Mouse (Mus musculus) bone marrow, adult 2 months (tissue): ENCODE results near the gene Cmtm7. TPM values are rescaled to one million over a fixed set of nuclear protein-coding genes. Genes with fewer than 3 reads are reported as not detected.

Experiments
- H3K27ac ChIP-seq: fragments of 200-500 bp; 2 replicates; pipeline ENCODE4 v1.5.1; 2012; ENCODE audit warnings: low read depth, mild to moderate bottlenecking, control low read depth, inconsistent platforms, low read length; ENCODE audit not compliant: control insufficient read depth, poor library complexity, insufficient read depth
- H3K4me1 ChIP-seq: fragments of 200-500 bp; 2 replicates; pipeline ENCODE4 v1.6.1; 2011; ENCODE audit warnings: low read length; ENCODE audit not compliant: control insufficient read depth, insufficient read depth
- H3K4me3 ChIP-seq: fragments of 200-500 bp; replicated peaks from 2 replicates; pipeline ENCODE3; 2011; ENCODE audit warnings: mild to moderate bottlenecking, low read depth, low read length, control low read depth; ENCODE audit not compliant: control insufficient read depth
- CTCF ChIP-seq: fragments of 200-500 bp; IDR thresholded peaks from 2 replicates; pipeline ENCODE4 v1.5.1; 2011; ENCODE audit warnings: low read length, control low read depth; ENCODE audit not compliant: control insufficient read depth, insufficient read depth
- POLR2A ChIP-seq: fragments of 200-500 bp; IDR thresholded peaks from 2 replicates; pipeline ENCODE4 v1.6.1; 2011; ENCODE audit warnings: low read depth, mild to moderate bottlenecking, control low read depth, low read length, borderline replicate concordance; ENCODE audit not compliant: control insufficient read depth
- WGBS: fragments of 180-500 bp; shearing (Covaris S2); methylation state at CpG from one replicate; pipeline ENCODE4 v1.1.7; 2018; 5-methylcytosine and 5-hydroxymethylcytosine counted together
- polyA plus RNA-seq: library from polyadenylated mRNA; stranded (reverse); fragments of >200 nt; gene quantifications from 2 replicates; pipeline ENCODE4 v1.2.4, GENCODE M21; 2011; ENCODE audit warnings: low replicate concordance; ENCODE audit not compliant: missing spikeins, insufficient read depth, insufficient read length

The Cmtm7 gene
- polyA plus RNA-seq, result 106 and 300 TPM in 2 replicates

DNA sequence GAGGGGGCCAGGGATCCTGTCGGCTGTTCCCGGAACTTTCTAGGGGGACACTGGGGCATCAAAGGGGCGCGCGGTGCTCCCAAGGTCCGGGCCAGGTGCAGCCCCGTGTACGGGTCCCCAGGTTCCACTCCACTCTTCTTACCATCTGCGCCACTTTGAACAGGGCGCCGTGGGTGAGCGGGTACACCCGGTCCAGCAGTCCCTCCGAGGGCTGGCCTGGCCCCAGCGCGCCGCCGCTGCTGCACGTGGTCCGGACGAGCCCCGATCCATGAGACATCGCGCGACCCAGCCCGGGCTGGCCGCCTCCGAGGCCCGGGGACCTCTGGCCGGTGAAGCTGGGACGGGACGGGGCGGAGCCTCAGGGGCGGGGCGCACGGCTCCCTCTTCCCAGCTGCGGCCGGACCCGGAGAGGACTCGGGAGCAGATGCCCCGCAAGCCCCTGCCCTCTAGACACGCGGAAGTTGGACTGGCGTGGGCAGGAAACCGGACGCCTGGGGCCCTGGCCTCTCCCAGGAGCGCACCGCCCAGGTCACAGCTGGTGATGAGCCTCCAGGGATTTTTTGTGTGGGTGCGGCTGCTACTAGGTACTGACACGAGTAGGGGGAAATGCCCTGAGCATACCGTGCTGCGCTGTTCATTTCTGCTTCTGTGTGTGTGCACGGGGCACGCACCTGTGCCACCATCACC, at the start of gene Cmtm7:
Cmtm7 (minus strand) TSS at position 331 of the 687 bp plus-strand sequence.
- Histone ChIP-seq H3K4me3 (peak within 1 kb of the TSS; percentile 77), H3K4me1 (peaks cover 5% of the 10 kb centered on the region; the same call in 1 of the 2 replicates), H3K27ac (peak within 1 kb of the TSS; percentile 99)
- peak; percentile 60; the same call in 1 of the 2 replicates for TF ChIP-seq POLR2A
- TF ChIP-seq CTCF, result no peak
- WGBS, result under 1% methylated on average over 54 of the region's 54 CpGs

DNA sequence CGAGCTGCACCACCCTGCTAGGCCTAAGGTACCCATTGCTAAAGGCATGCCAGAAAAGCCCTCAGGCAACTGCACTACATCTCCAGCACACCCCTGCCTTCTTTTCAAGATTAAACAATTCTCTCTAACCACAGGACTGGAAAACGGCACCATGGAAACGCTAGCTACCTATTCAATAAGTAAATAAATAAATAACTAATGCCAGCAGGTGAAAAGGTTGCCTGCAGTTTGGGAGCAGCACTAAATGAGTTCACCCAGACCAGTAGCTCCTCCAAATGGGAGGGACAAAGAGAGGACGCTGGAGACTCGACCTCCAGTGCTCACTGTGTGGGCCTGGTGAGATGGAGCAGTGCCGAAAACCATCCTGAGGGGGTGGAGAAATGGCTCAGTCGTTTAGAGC, 48.7 kb upstream of the Cmtm7 start:
- Histone ChIP-seq H3K27ac (no peak overlapping the region), H3K4me3 (no peak overlapping the region), H3K4me1 (no peaks in the 10 kb centered on the region)
- WGBS, result 68% methylated on average over 7 of the region's 7 CpGs
- TF ChIP-seq CTCF, result no peak

DNA sequence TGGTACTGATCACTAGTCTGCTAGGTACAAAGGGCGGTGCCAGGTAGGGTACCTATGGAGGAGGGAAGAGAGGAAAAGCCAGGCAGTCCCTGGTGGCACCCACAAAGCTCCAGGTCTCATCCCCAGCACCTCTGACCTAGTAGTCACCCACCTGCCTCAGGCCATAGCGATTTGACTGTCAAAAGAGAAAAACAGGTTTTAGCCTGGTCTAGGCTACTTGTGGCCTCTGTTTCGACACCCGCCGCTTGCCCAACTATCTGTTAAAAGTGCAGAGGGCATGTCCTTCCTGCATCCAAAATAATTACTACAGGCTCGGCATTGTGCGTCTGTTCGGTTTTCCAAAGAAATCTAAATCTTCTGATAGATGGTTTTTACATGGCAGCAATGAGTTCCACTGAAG, 48.0 kb upstream of the Cmtm7 start:
- TF ChIP-seq CTCF, result no peak
- no peak for TF ChIP-seq POLR2A
- no peaks in the 10 kb centered on the region for H3K4me1 ChIP-seq
- no peak overlapping the region for H3K4me3 ChIP-seq
- H3K27ac ChIP-seq, result no peak overlapping the region
- WGBS, result 62% methylated on average over 8 of the region's 8 CpGs

DNA sequence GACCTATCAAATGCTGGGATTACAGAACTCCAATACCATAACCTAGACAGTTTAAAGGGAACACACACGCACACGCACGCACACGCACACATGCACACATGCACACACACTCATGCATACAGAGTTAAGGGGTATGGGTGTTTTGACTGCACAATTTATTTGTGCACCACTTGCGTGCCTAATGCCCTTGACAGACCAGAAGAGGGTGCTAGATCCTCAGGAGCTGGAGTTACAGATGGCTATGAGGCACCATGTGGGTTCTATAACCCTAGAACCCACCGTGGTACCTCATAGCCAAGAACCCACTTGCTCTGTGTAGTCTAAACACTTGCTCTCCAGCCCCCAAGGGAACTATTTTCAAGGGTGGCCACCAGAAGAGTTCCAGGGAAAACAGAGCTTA, 46.7 kb upstream of the Cmtm7 start:
- H3K27ac ChIP-seq, result no peak overlapping the region
- WGBS, result 82% methylated on average over 6 of the region's 6 CpGs

DNA sequence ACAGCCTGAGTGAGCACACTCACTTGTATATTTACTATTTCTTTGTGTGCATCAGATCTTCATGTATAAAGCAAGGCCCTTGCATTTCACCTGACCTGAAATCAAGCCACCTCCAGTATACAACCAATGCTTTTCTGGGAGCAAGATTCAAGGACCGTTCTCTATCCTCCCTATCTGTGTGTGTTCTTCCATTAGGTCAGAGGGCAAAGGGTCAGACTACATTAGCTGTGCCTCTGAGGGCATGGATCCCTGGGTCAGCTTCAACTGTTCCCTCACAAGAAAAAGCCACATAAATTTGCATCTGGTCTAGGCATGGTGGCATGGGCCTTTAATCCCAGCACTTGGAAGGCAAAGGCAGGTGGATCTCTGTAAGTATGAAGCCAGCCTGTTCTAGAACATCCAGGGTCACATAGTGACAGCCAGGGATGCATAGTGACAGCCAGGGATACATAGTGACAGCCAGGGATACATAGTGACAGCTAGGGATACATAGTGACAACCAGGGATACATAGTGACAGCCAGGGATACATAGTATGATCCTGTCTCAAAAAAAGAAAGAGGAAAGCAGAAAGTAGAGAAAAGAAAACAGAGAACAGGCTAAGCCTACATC, 45.7 kb upstream of the Cmtm7 start:
- WGBS, result 77% methylated on average over 1 of the region's 1 CpGs
- H3K4me3 ChIP-seq, result no peak overlapping the region
- no peaks in the 10 kb centered on the region for H3K4me1 ChIP-seq
- TF ChIP-seq CTCF, result no peak
- TF ChIP-seq POLR2A, result no peak
- no peak overlapping the region for H3K27ac ChIP-seq

More for the DNA sequence above, 46.7 kb upstream of the Cmtm7 start:
- Histone ChIP-seq H3K4me1 (no peaks in the 10 kb centered on the region), H3K4me3 (no peak overlapping the region)
- TF ChIP-seq CTCF (no peak), POLR2A (no peak)

DNA sequence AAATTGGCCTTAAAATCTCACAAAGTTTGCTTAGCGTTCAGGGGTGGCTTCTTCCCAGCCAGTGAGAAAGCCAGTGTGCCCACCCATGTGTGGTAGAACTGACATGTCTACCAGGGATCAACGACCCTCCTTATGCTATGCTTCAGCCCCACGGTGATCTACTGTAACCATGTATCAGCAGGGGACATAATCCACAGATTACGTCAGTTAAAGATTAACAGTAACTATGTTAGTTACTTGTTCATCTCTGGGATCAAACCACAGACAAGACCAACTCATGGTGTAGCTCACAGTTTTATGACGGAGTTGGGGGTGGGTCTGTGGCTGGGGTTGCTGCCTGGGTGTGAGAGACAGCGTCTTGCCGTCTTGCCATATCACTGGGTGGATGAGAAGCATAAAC, 42.5 kb upstream of the Cmtm7 start:
- Histone ChIP-seq H3K27ac (no peak overlapping the region), H3K4me1 (no peaks in the 10 kb centered on the region), H3K4me3 (no peak overlapping the region)
- TF ChIP-seq POLR2A, result no peak
- WGBS, result 76% methylated on average over 7 of the region's 7 CpGs

DNA sequence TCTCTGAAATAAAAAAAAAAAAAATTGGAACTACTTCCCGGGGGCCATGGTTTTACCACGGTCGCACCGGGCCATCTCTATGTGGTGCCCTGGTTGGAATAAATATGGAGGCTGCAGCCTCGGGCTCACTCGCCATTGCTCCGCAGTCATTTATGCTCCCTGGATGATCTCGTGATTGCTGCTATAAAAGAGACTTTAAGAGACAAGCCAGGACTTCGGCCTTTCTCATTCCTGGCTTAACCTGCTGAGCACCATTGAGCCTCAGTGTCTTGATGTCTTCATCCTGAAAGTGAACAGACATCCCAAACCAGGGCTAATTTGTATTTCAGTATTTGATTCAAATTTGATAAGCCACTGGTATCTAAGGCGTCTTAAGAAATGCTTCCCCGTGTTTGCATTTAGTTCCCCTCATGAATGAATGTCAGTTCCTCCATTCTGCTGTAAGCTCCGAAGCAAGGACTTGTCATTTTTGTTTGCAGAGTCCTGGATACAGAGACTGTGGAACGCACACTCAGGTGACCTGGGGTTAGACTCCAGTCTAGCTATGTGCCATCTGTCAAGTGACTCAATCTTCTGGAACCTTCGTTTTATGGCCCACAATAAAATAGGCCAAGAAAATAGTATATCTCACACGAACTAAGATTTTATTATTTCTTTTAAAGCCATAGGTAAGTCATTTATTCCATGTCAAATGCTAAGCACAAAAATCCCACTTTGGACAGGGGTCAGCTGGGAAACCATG, 40.1 kb upstream of the Cmtm7 start:
- WGBS, result 83% methylated on average over 15 of the region's 15 CpGs
- H3K4me1 ChIP-seq, result no peaks in the 10 kb centered on the region
- TF ChIP-seq POLR2A, result no peak
- TF ChIP-seq CTCF, result no peak
- no peak overlapping the region for H3K27ac ChIP-seq
- H3K4me3 ChIP-seq, result no peak overlapping the region

DNA sequence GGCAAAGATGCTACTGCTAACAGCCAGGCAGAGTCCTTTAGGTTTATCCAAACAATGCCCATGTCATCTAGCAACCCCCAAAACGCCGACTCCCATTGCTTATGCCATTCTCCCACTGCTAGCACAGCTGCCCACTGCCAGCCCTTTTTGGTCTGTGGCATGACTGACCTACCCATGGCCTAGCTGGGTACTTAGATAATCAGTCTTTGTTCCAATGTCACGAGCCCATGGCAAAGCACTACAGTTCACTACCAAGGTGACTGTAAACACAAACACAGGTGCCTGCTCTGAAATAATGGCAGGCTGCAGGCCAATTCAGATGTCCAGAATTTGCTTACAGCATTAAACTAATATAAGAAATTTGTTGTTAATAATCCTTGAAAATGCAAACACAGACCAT, 37.3 kb upstream of the Cmtm7 start:
- Histone ChIP-seq H3K4me3 (no peak overlapping the region), H3K4me1 (no peaks in the 10 kb centered on the region), H3K27ac (no peak overlapping the region)
- TF ChIP-seq POLR2A (no peak), CTCF (no peak)
- WGBS, result 82% methylated on average over 3 of the region's 3 CpGs
